Mouse (Mus musculus): ENCODE measurements around the gene Slc40a1. TPM values are rescaled to one million over a fixed set of nuclear protein-coding genes. Genes with fewer than 3 reads are reported as not detected.

The Slc40a1 gene
- polyA plus RNA-seq, 1 experiment from 2014 or later: 21.4 TPM

- no peak overlapping the region for H3K4me3 ChIP-seq
- H3K36me3 ChIP-seq: no peaks in the 10 kb centered on the region
Measured at GRCm38 (mm10) chr1:45861162-45861561, 65.2 kb downstream of the Slc40a1 start.

GRCm38 (mm10) chr1:45860349-45860748 lies 66.0 kb downstream of the Slc40a1 start:
- H3K9me3 ChIP-seq (replicated peaks): no peaks in the 10 kb centered on the region
- H3K4me1 ChIP-seq: no peaks in the 10 kb centered on the region
- H3K36me3 ChIP-seq: no peaks in the 10 kb centered on the region
- H3K27me3 ChIP-seq: no peaks in the 10 kb centered on the region
- no peak for ATAC-seq (ENCODE audit: low FRiP score)
- H3K9ac ChIP-seq: no peak overlapping the region
- no peak overlapping the region for H3K27ac ChIP-seq
- no peak overlapping the region for H3K4me3 ChIP-seq
- no peak overlapping the region for H3K4me2 ChIP-seq (replicated peaks)
- 70% methylated on average over 5 of the region's 5 CpGs for WGBS

More at GRCm38 (mm10) chr1:45861162-45861561, 65.2 kb downstream of the Slc40a1 start:
- Histone ChIP-seq H3K27ac (no peak overlapping the region), H3K4me1 (no peaks in the 10 kb centered on the region), H3K9ac (no peak overlapping the region), H3K27me3 (no peaks in the 10 kb centered on the region), H3K9me3 (replicated peaks) (no peaks in the 10 kb centered on the region), H3K4me2 (replicated peaks) (no peak overlapping the region)
- ATAC-seq (ENCODE audit: low FRiP score): no peak

Other genes with a start within 250 kb of the Slc40a1 start
- gene Wdr75, start 131.4 kb downstream of the Slc40a1 start, polyA plus RNA-seq (2016; fragmentation: Nextera tagmentation; extraction: Ambion mirVana): 57.4 and 60.8 TPM in 2 replicates
- gene Gm5269, start 36.2 kb downstream of the Slc40a1 start, polyA plus RNA-seq (2016; fragmentation: Nextera tagmentation; extraction: Ambion mirVana): not detected in 2 replicates
- gene Dnah7b, start 139.8 kb upstream of the Slc40a1 start, polyA plus RNA-seq (2016; fragmentation: Nextera tagmentation; extraction: Ambion mirVana): 2.3 and 3.8 TPM in 2 replicates

Data from hindbrain, embryonic 12.5 days (tissue).